Mouse (Mus musculus): ENCODE results near the gene Fam163b.

Fam163b gene

GRCm38 (mm10) chr2:27135935-27136334 lies 6.4 kb downstream of the Fam163b start:
- DNase-seq (ENCODE audit: low spot score), result no peak

GRCm38 (mm10) chr2:27128990-27129389 lies 13.3 kb downstream of the Fam163b start:
- DNase-seq (ENCODE audit: low spot score), result no peak

GRCm38 (mm10) chr2:27126496-27126895 lies 15.8 kb downstream of the Fam163b start:
- no peak for DNase-seq (ENCODE audit: low spot score)

GRCm38 (mm10) chr2:27125979-27126378 lies 16.3 kb downstream of the Fam163b start:
- DNase-seq (ENCODE audit: low spot score), result no peak

GRCm38 (mm10) chr2:27123121-27123520 lies 19.2 kb downstream of the Fam163b start:
- no peak for DNase-seq (ENCODE audit: low spot score)

- no peak for DNase-seq (ENCODE audit: low spot score)
These were observed 19.7 kb downstream of the Fam163b start for GRCm38 (mm10) chr2:27122578-27122977.

GRCm38 (mm10) chr2:27121626-27122355 lies 20.5 kb downstream of the Fam163b start:
- DNase-seq (ENCODE audit: low spot score), result no peak

GRCm38 (mm10) chr2:27120241-27120641 lies 22.1 kb downstream of the Fam163b start:
- no peak for DNase-seq (ENCODE audit: low spot score)

GRCm38 (mm10) chr2:27119766-27120165 lies 22.5 kb downstream of the Fam163b start:
- no peak for DNase-seq (ENCODE audit: low spot score)

- no peak for DNase-seq (ENCODE audit: low spot score)
These were observed 23.8 kb downstream of the Fam163b start for GRCm38 (mm10) chr2:27118452-27118851.

- DNase-seq (ENCODE audit: low spot score), result no peak
These were observed 28.1 kb downstream of the Fam163b start for GRCm38 (mm10) chr2:27114169-27114568.

GRCm38 (mm10) chr2:27112585-27112984 lies 29.7 kb downstream of the Fam163b start:
- no peak for DNase-seq (ENCODE audit: low spot score)

- DNase-seq (ENCODE audit: low spot score), result no peak
These were observed 33.2 kb downstream of the Fam163b start for GRCm38 (mm10) chr2:27109052-27109451.

- no peak for DNase-seq (ENCODE audit: low spot score)
These were observed 34.1 kb downstream of the Fam163b start for GRCm38 (mm10) chr2:27108144-27108543.

GRCm38 (mm10) chr2:27106816-27107215 lies 35.5 kb downstream of the Fam163b start:
- DNase-seq (ENCODE audit: low spot score), result no peak

- DNase-seq (ENCODE audit: low spot score), result no peak
These were observed 38.7 kb downstream of the Fam163b start for GRCm38 (mm10) chr2:27103554-27103953.

GRCm38 (mm10) chr2:27097776-27098175 lies 44.5 kb downstream of the Fam163b start:
- peak; percentile 29 for DNase-seq (ENCODE audit: low spot score)

- DNase-seq (ENCODE audit: low spot score), result no peak
These were observed 45.0 kb downstream of the Fam163b start for GRCm38 (mm10) chr2:27097241-27097656.

GRCm38 (mm10) chr2:27096341-27096981 lies 45.8 kb downstream of the Fam163b start:
- no peak for DNase-seq (ENCODE audit: low spot score)

- no peak for DNase-seq (ENCODE audit: low spot score)
These were observed 47.1 kb downstream of the Fam163b start for GRCm38 (mm10) chr2:27095178-27095577.

- DNase-seq (ENCODE audit: low spot score), result no peak
These were observed 53.1 kb downstream of the Fam163b start for GRCm38 (mm10) chr2:27089238-27089637.

GRCm38 (mm10) chr2:27088700-27089099 lies 53.6 kb downstream of the Fam163b start:
- DNase-seq (ENCODE audit: low spot score), result no peak

- no peak for DNase-seq (ENCODE audit: low spot score)
These were observed 54.1 kb downstream of the Fam163b start for GRCm38 (mm10) chr2:27088071-27088644.
